Mouse (Mus musculus) heart, embryonic 13.5 days (tissue): ENCODE results near the gene Sugt1. TPM values are rescaled to one million over a fixed set of nuclear protein-coding genes. Genes with fewer than 3 reads are reported as not detected.

Experiments
- ATAC-seq: fragments of 200-750 bp; cut with Nextera tagmentation; 2 replicates; pipeline ENCODE4 v1.8.0; 2017; ENCODE audit warnings: moderate TSS enrichment; ENCODE audit not compliant: insufficient number of reproducible peaks, low FRiP score, low TSS enrichment; ENCODE audit errors: extremely low read depth
- H3K27ac ChIP-seq: fragments of 300-500 bp; sonication (generic); replicated peaks from 2 replicates; pipeline ENCODE4 v1.5.1; 2015; ENCODE audit warnings: moderate library complexity, mild to moderate bottlenecking, inconsistent platforms
- H3K27me3 ChIP-seq: fragments of 300-500 bp; sonication (generic); replicated peaks from 2 replicates; pipeline ENCODE4 v1.6.1; 2015; ENCODE audit warnings: mild to moderate bottlenecking, inconsistent platforms
- H3K36me3 ChIP-seq: fragments of 300-500 bp; sonication (generic); 2 replicates; pipeline ENCODE4 v1.6.1; 2015; ENCODE audit warnings: mild to moderate bottlenecking, inconsistent platforms
- H3K4me1 ChIP-seq: fragments of 300-500 bp; sonication (generic); 2 replicates; pipeline ENCODE4 v1.6.1; 2015; ENCODE audit warnings: inconsistent platforms
- H3K4me2 ChIP-seq: fragments of 300-500 bp; sonication (generic); 2 replicates; pipeline ENCODE4 v1.6.1; 2015; ENCODE audit warnings: inconsistent platforms, mild to moderate bottlenecking, moderate library complexity
- H3K4me3 ChIP-seq: fragments of 300-500 bp; sonication (generic); 2 replicates; pipeline ENCODE4 v1.5.1; 2015; ENCODE audit warnings: moderate library complexity, mild to moderate bottlenecking, inconsistent platforms
- H3K9ac ChIP-seq: fragments of 300-500 bp; sonication (generic); 2 replicates; pipeline ENCODE4 v1.6.1; 2015; ENCODE audit warnings: inconsistent platforms, mild to moderate bottlenecking, moderate library complexity
- H3K9me3 ChIP-seq: fragments of 300-500 bp; sonication (generic); 2 replicates; pipeline ENCODE4 v1.6.1; 2016; ENCODE audit warnings: inconsistent platforms
- WGBS: fragments of 180-500 bp; shearing (Covaris S2); methylation state at CpG from one replicate; pipeline ENCODE4 v1.1.7; 2015; ENCODE audit warnings: mixed read lengths; 5-methylcytosine and 5-hydroxymethylcytosine counted together
- microRNA-seq: library from miRNA; unstranded; fragments of <30 nt; microRNA quantifications from one replicate; pipeline ENCODE4, GENCODE M21; 2016
- polyA plus RNA-seq: library from polyadenylated mRNA; unstranded; fragments of >200 nt; fragmentation: Nextera tagmentation; extraction: Ambion mirVana; gene quantifications from 2 replicates; pipeline ENCODE4 v1.2.1, GENCODE M21; 2015

The Sugt1 gene
- polyA plus RNA-seq, 1 experiment from 2014 or later: 95.3 TPM

- ATAC-seq: no peak
- peak overlapping the region; percentile 52; the same call in 1 of the 2 replicates for H3K4me2 ChIP-seq
- 61% methylated on average over 14 of the region's 14 CpGs for WGBS
Measured at GRCm38 (mm10) chr14:79677891-79678687, 90.6 kb downstream of the Sugt1 start.

GRCm38 (mm10) chr14:79680652-79681051, 93.2 kb downstream of the Sugt1 start:
- no peak for ATAC-seq
- H3K9ac ChIP-seq: no peak overlapping the region
- peaks cover 11% of the 10 kb centered on the region for H3K4me1 ChIP-seq
- 57% methylated on average over 5 of the region's 5 CpGs for WGBS
- H3K9me3 ChIP-seq: no peaks in the 10 kb centered on the region
- no peak overlapping the region for H3K4me3 ChIP-seq
- H3K27me3 ChIP-seq: no peaks in the 10 kb centered on the region
- H3K36me3 ChIP-seq: no peaks in the 10 kb centered on the region
- no peak overlapping the region for H3K27ac ChIP-seq
- H3K4me2 ChIP-seq: no peak overlapping the region

More at GRCm38 (mm10) chr14:79677891-79678687, 90.6 kb downstream of the Sugt1 start:
- H3K4me1 ChIP-seq: peaks cover 13% of the 10 kb centered on the region
- H3K36me3 ChIP-seq: no peaks in the 10 kb centered on the region
- no peak overlapping the region for H3K4me3 ChIP-seq
- no peaks in the 10 kb centered on the region for H3K27me3 ChIP-seq
- H3K27ac ChIP-seq: no peak overlapping the region
- H3K9ac ChIP-seq: no peak overlapping the region
- no peaks in the 10 kb centered on the region for H3K9me3 ChIP-seq

Small RNAs within 50 kb of the gene (microRNA-seq; reads per million reads assigned to microRNA genes)
- gene Gm27857: not detected

Other genes with a start within 250 kb of the Sugt1 start
- 18.9 and 19.7 TPM in 2 replicates for gene Naa16, start 196.9 kb upstream of the Sugt1 start, polyA plus RNA-seq
- 9.1 and 9.5 TPM in 2 replicates for gene Mtrf1, start 189.9 kb upstream of the Sugt1 start, polyA plus RNA-seq
- 7.0 and 7.1 TPM in 2 replicates for gene Kbtbd7, start 161.2 kb upstream of the Sugt1 start, polyA plus RNA-seq
- gene Kbtbd6, start 135.9 kb upstream of the Sugt1 start, polyA plus RNA-seq: 1.4 and 2.5 TPM in 2 replicates
- 7.2 and 8.0 TPM in 2 replicates for gene Elf1, start 106.5 kb upstream of the Sugt1 start, polyA plus RNA-seq
- 24.5 and 26.4 TPM in 2 replicates for gene Wbp4, start 106.2 kb upstream of the Sugt1 start, polyA plus RNA-seq
- gene Cnmd, start 74.5 kb downstream of the Sugt1 start, polyA plus RNA-seq: 2.2 and 2.9 TPM in 2 replicates
- gene Pcdh8, start 183.6 kb downstream of the Sugt1 start, polyA plus RNA-seq: 0.07 and 0.08 TPM in 2 replicates